Mouse (Mus musculus) heart, postnatal 0 days (tissue): ENCODE measurements at regions not wholly inside any gene's neighbourhood (a gene's known extent, or its start where the extent isn't known, plus 50 kb on each side); places are given as distances from the start of the nearest gene placed in this dataset.

Experiments used
- CTCF ChIP-seq: IDR thresholded peaks from 2 replicates; pipeline ENCODE4 v1.5.1; 2016; ENCODE audit warnings: antibody characterized with exemption, control low read depth, low read depth
- EP300 ChIP-seq: IDR thresholded peaks from 2 replicates; pipeline ENCODE4 v1.6.1; 2016; ENCODE audit warnings: antibody characterized with exemption, low read depth

- TF ChIP-seq EP300 (no peak), CTCF (no peak)
Measured at GRCm38 (mm10) chr9:89497399-89497749, 125.6 kb downstream of the Minar1 start.
